Mouse (Mus musculus) heart, adult 2 months (tissue): ENCODE measurements around the gene Zfp367. TPM values are rescaled to one million over a fixed set of nuclear protein-coding genes. Genes with fewer than 3 reads are reported as not detected.

ENCODE experiments used
- DNase-seq, 2 experiments: peaks; one replicate each; pipeline ENCODE4 v3.0.0; 2021
- H3K27ac ChIP-seq: fragments of 200-600 bp; 2 replicates; pipeline ENCODE4 v1.8.1; 2022
- H3K27me3 ChIP-seq: fragments of 200-500 bp; 2 replicates; pipeline ENCODE4 v1.6.1; 2012; ENCODE audit warnings: mild to moderate bottlenecking, low read length, inconsistent platforms, mixed read lengths; ENCODE audit not compliant: control insufficient read depth, insufficient read depth
- H3K36me3 ChIP-seq: fragments of 200-500 bp; 2 replicates; pipeline ENCODE4 v1.6.1; 2012; ENCODE audit warnings: low read length, inconsistent platforms; ENCODE audit not compliant: control insufficient read depth, insufficient read depth
- H3K4me1 ChIP-seq: fragments of 200-500 bp; 2 replicates; pipeline ENCODE4 v1.6.1; 2011; ENCODE audit warnings: low read length; ENCODE audit not compliant: control insufficient read depth, insufficient read depth
- H3K4me3 ChIP-seq: fragments of 200-600 bp; 2 replicates; pipeline ENCODE4 v1.8.1; 2022
- H3K79me2 ChIP-seq: fragments of 200-500 bp; replicated peaks from 2 replicates; pipeline ENCODE4 v1.6.1; 2012; ENCODE audit warnings: mild to moderate bottlenecking, inconsistent platforms, low read length, moderate library complexity, mixed read lengths; ENCODE audit not compliant: control insufficient read depth, insufficient read depth
- H3K9ac ChIP-seq: fragments of 200-500 bp; 2 replicates; pipeline ENCODE4 v1.6.1; 2012; ENCODE audit warnings: low read depth, mild to moderate bottlenecking, control low read depth, inconsistent platforms, low read length, mixed read lengths
- CTCF ChIP-seq: fragments of 200-600 bp; IDR thresholded peaks from 2 replicates; pipeline ENCODE4 v1.8.1; 2022; ENCODE audit warnings: antibody characterized with exemption, mild to moderate bottlenecking, moderate library complexity
- EP300 ChIP-seq: fragments of 200-500 bp; IDR thresholded peaks from 2 replicates; pipeline ENCODE4 v1.6.1; 2011; ENCODE audit warnings: low read depth, low read length, control low read depth; ENCODE audit not compliant: insufficient read depth
- POLR2A ChIP-seq: fragments of 200-500 bp; IDR thresholded peaks from 2 replicates; pipeline ENCODE4 v1.6.1; 2011; ENCODE audit warnings: mild to moderate bottlenecking, low read depth, low read length, control low read depth; ENCODE audit not compliant: insufficient read depth
- WGBS: fragments of 180-500 bp; shearing (Covaris S2); methylation state at CpG from one replicate; pipeline ENCODE4 v1.1.7; 2018; 5-methylcytosine and 5-hydroxymethylcytosine counted together
- intact Hi-C: fragments of 180-260 bp; cut with DNase I; formaldehyde crosslinking; loops from one replicate; pipeline ENCODE4 v1.15.1; 2025
- polyA plus RNA-seq: library from polyadenylated mRNA; depleted of rRNA; stranded (reverse); fragments of >200 nt; gene quantifications from 2 replicates; pipeline ENCODE4 v1.2.3, GENCODE M21; 2012
- total RNA-seq, 2 experiments: library from RNA; stranded (reverse); gene quantifications; 2 replicates each; pipeline ENCODE4 v1.2.3; 2021

The Zfp367 gene
- total and polyA plus RNA-seq, 3 experiments: 14.4 to 23.0 (median 20.9) TPM

DNA sequence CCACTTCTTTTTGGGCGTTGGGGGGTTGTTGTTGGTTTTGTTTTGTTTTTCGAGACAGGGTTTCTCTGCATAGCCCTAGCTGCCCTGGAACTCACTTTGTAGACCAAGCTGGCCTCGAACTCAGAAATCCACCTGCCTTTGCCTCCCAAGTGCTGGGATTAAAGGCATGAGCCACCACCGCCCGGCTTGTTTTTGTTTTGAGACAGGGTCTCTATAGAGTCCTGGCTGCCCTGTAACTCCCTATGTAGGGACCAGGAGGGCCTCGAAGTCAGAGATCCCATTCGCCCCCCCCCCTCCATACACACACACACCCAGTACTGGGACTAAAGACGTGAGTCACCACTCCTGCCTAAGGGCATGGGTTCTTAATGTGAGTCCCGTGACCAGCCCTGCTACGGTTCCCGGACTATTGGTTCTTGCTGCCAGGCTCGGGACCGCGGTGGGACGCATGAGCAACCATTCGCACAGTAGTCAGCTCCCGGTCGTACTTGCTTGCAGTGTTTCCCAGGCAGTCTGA is 807 bp upstream of the Zfp367 start:
- no peaks in the 10 kb centered on the region; the same call in 1 of the 2 replicates for H3K4me1 ChIP-seq
- H3K9ac ChIP-seq: 0 out of 2 replicates have a peak overlapping the region, but pooled peaks have one; percentile 10
- peak overlapping the region; percentile 75 for H3K27ac ChIP-seq
- peak overlapping the region; percentile 90 for H3K4me3 ChIP-seq
- TF ChIP-seq EP300 (no peak), CTCF (no peak), POLR2A (0 out of 2 replicates have a peak, but pooled peaks have one; percentile 20)
- intact Hi-C loops: loop anchor here (1.0 to 10.0 kb wide), 3 partner anchors 7 to 1189 kb away; partner anchors contain the start of genes 2010111I01Rik, Ercc6l2 and Habp4
- WGBS: under 1% methylated on average over 18 of the region's 18 CpGs
- no peaks in the 10 kb centered on the region for H3K27me3 ChIP-seq
- H3K36me3 ChIP-seq: no peaks in the 10 kb centered on the region; the same call in none of the 2 replicates
- peak; percentile 69 to 75 for DNase-seq
- H3K79me2 ChIP-seq: no peaks in the 10 kb centered on the region

GRCm38 (mm10) chr13:64152671-64153082 is 325 bp downstream of the Zfp367 start:
- Histone ChIP-seq H3K36me3 (no peaks in the 10 kb centered on the region; the same call in none of the 2 replicates), H3K4me1 (no peaks in the 10 kb centered on the region; the same call in 1 of the 2 replicates), H3K9ac (peak overlapping the region; percentile 58), H3K27ac (peak overlapping the region; percentile 58), H3K79me2 (no peaks in the 10 kb centered on the region), H3K4me3 (peak overlapping the region; percentile 90), H3K27me3 (no peaks in the 10 kb centered on the region)
- intact Hi-C loops: loop anchor here (1.0 to 10.0 kb wide), 3 partner anchors 9 to 1188 kb away; partner anchors contain the start of genes 2010111I01Rik, Ercc6l2 and Habp4
- WGBS: under 1% methylated on average over 61 of the region's 61 CpGs
- no peak for TF ChIP-seq POLR2A
- peak; percentile 17; the same call in 1 of the 2 replicates for TF ChIP-seq CTCF
- DNase-seq: no peak

DNA sequence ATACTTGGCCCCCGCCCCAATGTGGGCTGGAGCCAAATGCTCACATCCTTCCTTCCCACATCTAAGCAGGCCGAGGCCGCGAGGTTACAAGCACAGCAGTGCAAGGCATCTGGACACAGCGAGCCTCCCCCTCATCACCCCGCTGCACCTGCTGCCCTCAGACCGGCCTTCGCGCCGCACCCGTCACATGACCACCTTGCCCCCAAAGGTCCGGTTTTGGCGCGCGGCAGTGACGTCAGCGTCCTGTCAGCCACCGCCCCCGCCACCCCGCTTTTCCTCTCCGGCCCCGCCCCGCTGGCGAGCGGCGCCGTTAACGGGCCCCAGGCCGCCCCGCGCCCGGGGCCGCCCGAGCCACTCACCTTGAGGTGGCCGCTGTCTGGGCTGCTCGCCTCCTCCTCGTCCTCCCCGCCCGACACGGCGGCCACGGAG is 747 bp downstream of the Zfp367 start:
- Histone ChIP-seq H3K4me3 (peak overlapping the region; percentile 90), H3K36me3 (no peaks in the 10 kb centered on the region; the same call in none of the 2 replicates), H3K9ac (peak overlapping the region; percentile 58)

DNA sequence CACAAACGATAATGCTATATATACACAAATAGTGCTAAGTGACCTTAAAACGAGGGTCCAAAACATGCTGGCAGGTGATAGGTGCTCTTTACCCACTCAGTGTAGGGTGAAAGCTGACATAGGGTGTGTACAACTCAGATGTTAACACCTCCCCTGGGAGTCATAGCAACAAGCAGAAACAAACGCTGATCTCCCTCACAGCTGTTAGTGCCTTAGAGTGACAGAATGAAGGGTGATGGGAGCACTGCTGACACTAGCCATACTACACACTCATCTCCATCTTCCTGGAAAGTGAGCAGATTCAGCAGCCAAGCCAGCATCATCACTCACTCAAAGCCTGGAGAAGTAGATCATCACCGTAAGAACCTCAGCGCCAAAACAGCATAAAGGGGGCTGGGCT is 2.9 kb downstream of the Zfp367 start:
- no peak for TF ChIP-seq POLR2A
- no peak for TF ChIP-seq CTCF
- no peak for TF ChIP-seq EP300
- 40% methylated on average over 5 of the region's 5 CpGs for WGBS
- DNase-seq: no peak
- Histone ChIP-seq H3K27me3 (no peaks in the 10 kb centered on the region), H3K4me1 (no peaks in the 10 kb centered on the region; the same call in 1 of the 2 replicates), H3K79me2 (peaks cover 2% of the 10 kb centered on the region; the same call in 1 of the 2 replicates), H3K9ac (no peak overlapping the region), H3K36me3 (no peaks in the 10 kb centered on the region; the same call in none of the 2 replicates), H3K4me3 (no peak overlapping the region), H3K27ac (no peak overlapping the region)
- intact Hi-C loops: loop anchor here (2.0 to 10.0 kb wide), 3 partner anchors 19 to 1185 kb away; partner anchors contain the start of genes 2010111I01Rik and Ercc6l2

More for the DNA sequence above, 747 bp downstream of the Zfp367 start:
- H3K27ac ChIP-seq: peak overlapping the region; percentile 58
- peak; percentile 90 for DNase-seq
- TF ChIP-seq CTCF: no peak
- peak; percentile 73 for TF ChIP-seq POLR2A
- 0 out of 2 replicates have a peak, but pooled peaks have one; percentile 55 for TF ChIP-seq EP300
- no peaks in the 10 kb centered on the region; the same call in 1 of the 2 replicates for H3K4me1 ChIP-seq
- H3K79me2 ChIP-seq: peaks cover 2% of the 10 kb centered on the region; the same call in 1 of the 2 replicates
- under 1% methylated on average over 42 of the region's 42 CpGs for WGBS
- intact Hi-C loops: loop anchor here (10.0 kb wide), 2 partner anchors 337 to 1187 kb away; partner anchors contain the start of genes 2010111I01Rik and Ercc6l2
- H3K27me3 ChIP-seq: no peaks in the 10 kb centered on the region

- Histone ChIP-seq H3K27ac (peak overlapping the region; percentile 89), H3K36me3 (no peaks in the 10 kb centered on the region; the same call in 1 of the 2 replicates), H3K4me1 (peaks cover 2% of the 10 kb centered on the region; the same call in 1 of the 2 replicates), H3K27me3 (no peaks in the 10 kb centered on the region), H3K79me2 (no peaks in the 10 kb centered on the region), H3K4me3 (peak overlapping the region; percentile 72), H3K9ac (peak overlapping the region; percentile 86)
- intact Hi-C loops: loop anchor here (1.0 to 2.0 kb wide), 2 partner anchors 21 to 29 kb away; no protein-coding TSS in a partner anchor
- TF ChIP-seq EP300 (no peak), POLR2A (no peak), CTCF (peak; percentile 52)
- WGBS: 33% methylated on average over 15 of the region's 15 CpGs
- DNase-seq: peak; percentile 60 to 66
Observed at GRCm38 (mm10) chr13:64129616-64130375, 23.2 kb downstream of the Zfp367 start.
